Mouse (Mus musculus) kidney, postnatal 4 days (tissue): Measurements from ENCODE around the gene Tmem184b.

Experiments
- DNase-seq, 2 experiments: peaks; one replicate each; pipeline ENCODE4 v3.0.0; 2021; ENCODE audit warnings: mixed read lengths in 2 of 2

The Tmem184b gene

GRCm38 (mm10) chr15:79330521-79330920 lies 72.8 kb downstream of the Tmem184b start:
- no peak for DNase-seq

- DNase-seq: no peak
These were observed 73.4 kb downstream of the Tmem184b start for GRCm38 (mm10) chr15:79329979-79330363.

- DNase-seq: no peak
These were observed 73.9 kb downstream of the Tmem184b start for GRCm38 (mm10) chr15:79329346-79329978.

GRCm38 (mm10) chr15:79328939-79329275 lies 74.5 kb downstream of the Tmem184b start:
- DNase-seq: no peak

GRCm38 (mm10) chr15:79328058-79328938 lies 75.1 kb downstream of the Tmem184b start, which contains the start of gene Pla2g6:
Gene Pla2g6 (minus strand): TSS chr15:79328390.
- DNase-seq: peak; percentile 100

- DNase-seq: peak; percentile 42 to 62
These were observed 76.1 kb downstream of the Tmem184b start for GRCm38 (mm10) chr15:79326971-79327961.

- peak; percentile 33 to 45 for DNase-seq
These were observed 77.1 kb downstream of the Tmem184b start for GRCm38 (mm10) chr15:79326264-79326663.

GRCm38 (mm10) chr15:79325742-79326141 lies 77.6 kb downstream of the Tmem184b start:
- DNase-seq: no peak

- no peak for DNase-seq
These were observed 79.0 kb downstream of the Tmem184b start for GRCm38 (mm10) chr15:79324373-79324772.

- DNase-seq: no peak
These were observed 79.6 kb downstream of the Tmem184b start for GRCm38 (mm10) chr15:79323791-79324155.

GRCm38 (mm10) chr15:79322991-79323790 lies 80.2 kb downstream of the Tmem184b start:
- peak; percentile 79 to 86 for DNase-seq

- no peak for DNase-seq
These were observed 80.9 kb downstream of the Tmem184b start for GRCm38 (mm10) chr15:79322281-79322990.

GRCm38 (mm10) chr15:79321733-79322190 lies 81.6 kb downstream of the Tmem184b start:
- DNase-seq: no peak

- no peak for DNase-seq
These were observed 89.5 kb downstream of the Tmem184b start for GRCm38 (mm10) chr15:79313848-79314369.
